Mouse (Mus musculus) forebrain, embryonic 16.5 days (tissue): ENCODE measurements at regions not wholly inside any gene's neighbourhood (a gene's known extent, or its start where the extent isn't known, plus 50 kb on each side); places are given as distances from the start of the nearest gene placed in this dataset.

Source experiments
- ATAC-seq: fragments of 200-750 bp; cut with Nextera tagmentation; 2 replicates; pipeline ENCODE4 v1.8.0; 2017; ENCODE audit warnings: mild to moderate bottlenecking, moderate library complexity
- H3K27ac ChIP-seq: fragments of 300-500 bp; sonication (generic); 2 replicates; pipeline ENCODE4 v1.5.1; 2014; ENCODE audit warnings: low read length, control low read depth
- H3K27me3 ChIP-seq: fragments of 300-500 bp; sonication (generic); replicated peaks from 2 replicates; pipeline ENCODE4 v1.6.1; 2014; ENCODE audit warnings: low read length; ENCODE audit not compliant: control insufficient read depth, insufficient read depth
- H3K36me3 ChIP-seq: fragments of 300-500 bp; sonication (generic); 2 replicates; pipeline ENCODE4 v1.6.1; 2014; ENCODE audit not compliant: control insufficient read depth, insufficient read depth
- H3K4me1 ChIP-seq: fragments of 300-500 bp; sonication (generic); replicated peaks from 2 replicates; pipeline ENCODE4 v1.6.1; 2014; ENCODE audit warnings: low read length; ENCODE audit not compliant: control insufficient read depth, insufficient read depth
- H3K4me2 ChIP-seq: fragments of 300-500 bp; sonication (generic); 2 replicates; pipeline ENCODE4 v1.6.1; 2014; ENCODE audit warnings: mild to moderate bottlenecking, low read length, control low read depth
- H3K4me3 ChIP-seq: fragments of 300-500 bp; sonication (generic); replicated peaks from 2 replicates; pipeline ENCODE4 v1.5.1; 2014; ENCODE audit warnings: mild to moderate bottlenecking, low read length, control low read depth
- H3K9ac ChIP-seq: fragments of 300-500 bp; sonication (generic); replicated peaks from 2 replicates; pipeline ENCODE4 v1.6.1; 2014; ENCODE audit warnings: low read depth, low read length, control low read depth
- H3K9me3 ChIP-seq: fragments of 300-500 bp; sonication (generic); 2 replicates; pipeline ENCODE4 v1.6.1; 2016; ENCODE audit warnings: low read length; ENCODE audit not compliant: control insufficient read depth
- WGBS: fragments of 180-500 bp; shearing (Covaris S2); extraction: QIAGEN DNeasy Blood & Tissue Kit; methylation state at CpG from one replicate; pipeline ENCODE4 v1.1.7; 2014; 5-methylcytosine and 5-hydroxymethylcytosine counted together

DNA sequence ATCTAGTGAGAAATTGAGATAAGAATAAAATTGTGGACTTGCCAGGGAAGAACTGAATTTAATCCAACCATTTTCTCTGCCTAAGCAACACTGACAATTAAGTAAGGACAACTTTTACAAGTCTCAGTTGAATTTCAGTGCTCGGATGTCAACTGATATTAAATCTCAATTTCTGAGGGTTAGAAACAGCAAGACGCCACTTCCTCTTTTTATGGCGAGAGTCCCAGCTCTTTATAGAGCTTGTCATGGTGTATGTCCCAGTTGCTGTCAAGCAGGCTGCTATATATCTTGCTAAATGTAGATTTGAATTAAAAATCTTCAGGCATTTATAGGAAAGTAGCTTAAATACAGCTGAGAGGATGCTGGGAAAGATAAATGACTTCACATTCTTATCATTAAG lies 697.8 kb upstream of the Got2 start:
- no peaks in the 10 kb centered on the region for H3K9me3 ChIP-seq
- WGBS, result 58% methylated on average over 3 of the region's 3 CpGs
- H3K4me1 ChIP-seq, result no peaks in the 10 kb centered on the region
- no peak overlapping the region for H3K4me2 ChIP-seq
- H3K9ac ChIP-seq, result no peak overlapping the region
- no peaks in the 10 kb centered on the region for H3K27me3 ChIP-seq
- no peak overlapping the region for H3K4me3 ChIP-seq
- H3K27ac ChIP-seq, result no peak overlapping the region
- ATAC-seq, result no peak
- H3K36me3 ChIP-seq, result no peaks in the 10 kb centered on the region

DNA sequence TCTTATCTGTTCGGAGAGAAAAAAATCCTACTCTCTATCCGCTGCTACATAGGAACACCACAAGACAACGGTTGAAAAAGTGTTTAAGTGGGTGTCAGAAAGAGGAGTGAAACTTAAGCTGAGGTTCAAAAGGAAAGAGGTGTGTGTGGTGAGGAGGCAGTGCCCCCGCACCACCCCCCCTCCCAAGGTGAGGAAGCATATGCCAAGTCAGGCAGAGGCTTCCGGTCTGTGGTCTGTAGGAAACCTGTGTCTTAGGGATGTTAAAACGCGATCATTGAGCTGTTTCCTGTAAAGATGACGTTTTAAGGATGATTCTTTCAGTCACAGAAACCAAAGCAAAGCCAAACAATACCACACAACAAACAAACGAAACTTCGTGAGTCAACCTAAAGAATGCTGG lies 664.2 kb upstream of the Got2 start:
- no peak for ATAC-seq
- Histone ChIP-seq H3K4me2 (no peak overlapping the region), H3K9me3 (no peaks in the 10 kb centered on the region), H3K27ac (no peak overlapping the region), H3K9ac (no peak overlapping the region), H3K4me1 (no peaks in the 10 kb centered on the region), H3K36me3 (no peaks in the 10 kb centered on the region), H3K4me3 (no peak overlapping the region), H3K27me3 (no peaks in the 10 kb centered on the region)
- WGBS, result 90% methylated on average over 10 of the region's 10 CpGs

DNA sequence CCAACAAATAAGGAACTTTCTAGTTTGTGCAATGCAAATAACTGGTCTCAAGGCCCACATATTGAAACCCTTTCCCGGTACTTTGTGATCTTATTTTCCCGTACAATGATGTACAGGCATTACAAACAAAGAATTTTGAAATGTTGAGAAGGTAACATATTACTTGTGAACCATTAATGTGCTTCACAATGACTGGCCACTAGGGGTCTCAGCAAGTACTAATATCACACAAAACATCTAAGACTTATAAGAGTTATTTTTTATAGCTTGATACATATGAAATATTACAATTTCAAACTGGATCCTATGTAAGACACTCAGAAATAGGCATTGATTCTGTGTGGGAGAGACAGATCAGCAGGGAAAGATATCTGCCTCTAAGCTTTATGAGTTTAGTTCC lies 662.1 kb upstream of the Got2 start:
- H3K4me2 ChIP-seq, result no peak overlapping the region
- no peaks in the 10 kb centered on the region for H3K9me3 ChIP-seq
- no peaks in the 10 kb centered on the region for H3K4me1 ChIP-seq
- 92% methylated on average over 2 of the region's 2 CpGs for WGBS
- no peaks in the 10 kb centered on the region for H3K27me3 ChIP-seq
- H3K27ac ChIP-seq, result no peak overlapping the region
- ATAC-seq, result no peak
- no peak overlapping the region for H3K9ac ChIP-seq
- no peak overlapping the region for H3K4me3 ChIP-seq
- H3K36me3 ChIP-seq, result no peaks in the 10 kb centered on the region

DNA sequence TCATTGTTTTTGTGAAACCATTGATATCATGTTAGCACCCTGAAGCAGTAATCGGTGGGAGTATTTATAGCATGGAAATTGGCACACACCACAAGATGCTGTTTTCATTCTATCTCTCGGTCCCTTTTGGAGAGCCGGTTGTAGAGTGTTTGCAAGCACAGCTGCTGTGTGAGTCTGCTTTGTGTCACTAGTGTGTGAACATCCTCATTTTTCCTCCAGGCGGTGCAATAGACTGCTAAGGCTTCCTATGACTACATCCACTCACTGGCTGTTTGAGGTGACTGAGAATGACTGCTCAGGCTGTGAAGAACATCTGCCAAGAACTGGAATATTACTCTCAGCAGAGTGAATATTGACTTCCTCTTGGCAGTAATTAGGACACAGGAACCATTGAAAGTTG lies 660.3 kb upstream of the Got2 start:
- Histone ChIP-seq H3K9me3 (no peaks in the 10 kb centered on the region), H3K4me2 (no peak overlapping the region), H3K9ac (no peak overlapping the region), H3K27me3 (no peaks in the 10 kb centered on the region), H3K27ac (no peak overlapping the region), H3K4me3 (no peak overlapping the region), H3K4me1 (no peaks in the 10 kb centered on the region), H3K36me3 (no peaks in the 10 kb centered on the region)
- peak; percentile 52; the same call in 1 of the 2 replicates for ATAC-seq
- 54% methylated on average over 4 of the region's 4 CpGs for WGBS

DNA sequence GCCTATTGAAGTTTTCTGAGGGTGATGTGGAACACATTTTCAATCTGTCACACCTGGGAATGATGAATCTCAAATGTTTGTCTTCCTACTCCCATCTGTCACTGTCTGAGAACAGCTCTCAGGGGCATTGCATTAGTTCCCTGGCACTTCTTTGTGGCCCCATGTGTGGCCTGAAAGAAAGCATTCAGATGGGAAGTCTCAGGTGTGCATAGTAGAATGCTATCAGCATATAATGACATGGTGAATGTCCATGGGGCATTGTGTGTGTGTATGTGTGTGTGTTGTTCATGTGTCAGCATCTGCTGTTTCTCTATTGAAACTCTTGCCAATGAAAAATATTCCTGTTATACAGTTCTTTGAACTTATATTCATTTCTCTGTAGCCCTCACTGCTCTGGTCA lies 659.8 kb upstream of the Got2 start:
- Histone ChIP-seq H3K4me3 (no peak overlapping the region), H3K9ac (no peak overlapping the region), H3K27ac (no peak overlapping the region), H3K4me2 (no peak overlapping the region), H3K9me3 (no peaks in the 10 kb centered on the region), H3K27me3 (no peaks in the 10 kb centered on the region), H3K36me3 (no peaks in the 10 kb centered on the region), H3K4me1 (no peaks in the 10 kb centered on the region)
- no peak for ATAC-seq

DNA sequence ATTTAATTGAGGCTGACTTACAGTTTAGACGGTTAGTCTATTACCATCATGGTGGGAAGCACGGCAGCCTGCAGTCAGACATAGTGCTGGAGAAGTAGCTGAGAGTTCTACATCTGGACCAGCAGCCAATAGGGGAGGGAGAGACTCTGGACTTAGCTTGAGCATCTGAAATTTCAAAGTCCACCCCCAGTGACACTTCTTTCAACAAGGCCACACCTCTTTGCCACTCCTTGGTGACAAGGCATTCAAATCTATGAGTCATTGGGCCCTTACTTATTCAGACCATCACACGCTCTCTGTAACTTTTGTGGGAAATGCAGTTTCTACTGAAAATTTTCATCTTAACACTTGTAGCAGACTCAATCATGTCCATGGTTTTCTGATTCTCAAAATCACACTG lies 653.9 kb upstream of the Got2 start:
- no peaks in the 10 kb centered on the region for H3K9me3 ChIP-seq
- H3K9ac ChIP-seq, result no peak overlapping the region
- no peak overlapping the region for H3K4me2 ChIP-seq
- H3K4me3 ChIP-seq, result no peak overlapping the region
- no peaks in the 10 kb centered on the region for H3K4me1 ChIP-seq
- no peaks in the 10 kb centered on the region for H3K27me3 ChIP-seq
- no peak for ATAC-seq
- H3K36me3 ChIP-seq, result no peaks in the 10 kb centered on the region
- H3K27ac ChIP-seq, result no peak overlapping the region
- WGBS, result 95% methylated on average over 3 of the region's 3 CpGs

DNA sequence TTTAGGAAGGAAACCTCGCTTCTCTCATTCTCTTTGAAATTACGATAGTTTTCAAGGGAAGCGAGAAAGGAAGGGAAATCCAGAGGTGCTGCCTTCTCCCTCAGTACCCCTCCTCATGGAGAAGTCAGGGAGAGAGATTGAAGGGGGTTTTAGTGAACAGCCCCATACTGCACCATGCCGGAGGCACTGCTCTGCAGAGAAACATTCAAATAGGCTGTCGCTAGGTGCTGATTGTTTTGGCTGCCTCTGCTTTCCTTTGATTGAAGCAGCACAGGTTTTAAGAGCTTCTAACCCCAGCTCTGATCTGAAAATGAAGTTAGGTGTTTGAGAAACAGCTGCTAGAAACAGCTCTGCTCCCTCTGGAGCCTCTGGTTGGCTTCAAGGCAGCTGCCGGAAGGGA lies 610.5 kb upstream of the Got2 start:
- Histone ChIP-seq H3K36me3 (no peaks in the 10 kb centered on the region), H3K27ac (no peak overlapping the region), H3K4me2 (no peak overlapping the region), H3K9me3 (no peaks in the 10 kb centered on the region), H3K4me3 (no peak overlapping the region), H3K9ac (no peak overlapping the region), H3K27me3 (no peaks in the 10 kb centered on the region), H3K4me1 (no peaks in the 10 kb centered on the region)
- no peak for ATAC-seq
- 71% methylated on average over 6 of the region's 6 CpGs for WGBS

DNA sequence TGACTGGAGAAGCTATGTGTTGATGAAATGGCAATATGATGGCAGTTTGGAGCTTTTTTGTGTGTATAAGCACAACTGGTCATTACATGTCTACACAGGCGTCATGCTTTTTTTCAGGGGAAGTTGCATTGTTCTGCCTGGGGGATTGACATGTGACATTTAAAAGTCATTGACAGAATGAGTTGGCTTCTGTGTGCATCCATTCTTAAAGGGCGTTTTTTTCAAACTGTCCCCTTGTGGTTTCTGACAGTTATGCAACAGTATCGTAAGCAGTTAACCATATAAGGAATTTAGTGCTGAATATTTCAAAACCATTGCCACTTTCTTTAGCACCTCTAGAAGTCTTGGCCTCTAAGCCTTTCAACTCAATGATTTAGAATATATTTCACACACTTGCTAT lies 607.1 kb upstream of the Got2 start:
- Histone ChIP-seq H3K9ac (no peak overlapping the region), H3K4me2 (no peak overlapping the region), H3K27me3 (no peaks in the 10 kb centered on the region), H3K36me3 (no peaks in the 10 kb centered on the region), H3K27ac (no peak overlapping the region), H3K9me3 (no peaks in the 10 kb centered on the region), H3K4me3 (no peak overlapping the region), H3K4me1 (no peaks in the 10 kb centered on the region)
- WGBS, result 87% methylated on average over 3 of the region's 3 CpGs
- ATAC-seq, result no peak

DNA sequence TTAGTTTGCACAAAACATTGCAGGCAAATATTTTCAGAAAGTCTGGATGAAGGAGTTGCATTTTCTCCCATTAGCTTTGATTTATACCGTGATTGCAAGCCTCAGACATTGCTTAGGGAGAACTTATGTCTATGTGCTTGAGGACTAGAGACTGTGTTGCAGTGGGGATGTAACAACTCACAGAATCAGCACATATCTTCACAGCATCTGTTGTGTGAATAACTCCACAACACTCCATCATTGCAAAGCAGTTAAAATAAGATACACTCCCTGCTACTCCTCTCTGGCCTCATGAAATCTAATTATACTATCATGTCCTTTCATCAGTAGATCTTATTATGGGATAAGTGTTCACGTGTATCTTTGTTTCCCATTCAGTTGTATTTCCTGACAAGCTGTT lies 601.5 kb upstream of the Got2 start:
- no peak overlapping the region for H3K27ac ChIP-seq
- H3K4me2 ChIP-seq, result no peak overlapping the region
- no peaks in the 10 kb centered on the region for H3K9me3 ChIP-seq
- peaks cover 8% of the 10 kb centered on the region; the same call in 1 of the 2 replicates for H3K4me1 ChIP-seq
- peak; percentile 28; the same call in 1 of the 2 replicates for ATAC-seq
- H3K4me3 ChIP-seq, result no peak overlapping the region
- no peak overlapping the region for H3K9ac ChIP-seq
- no peaks in the 10 kb centered on the region for H3K36me3 ChIP-seq
- no peaks in the 10 kb centered on the region for H3K27me3 ChIP-seq
- WGBS, result 30% methylated on average over 2 of the region's 2 CpGs

DNA sequence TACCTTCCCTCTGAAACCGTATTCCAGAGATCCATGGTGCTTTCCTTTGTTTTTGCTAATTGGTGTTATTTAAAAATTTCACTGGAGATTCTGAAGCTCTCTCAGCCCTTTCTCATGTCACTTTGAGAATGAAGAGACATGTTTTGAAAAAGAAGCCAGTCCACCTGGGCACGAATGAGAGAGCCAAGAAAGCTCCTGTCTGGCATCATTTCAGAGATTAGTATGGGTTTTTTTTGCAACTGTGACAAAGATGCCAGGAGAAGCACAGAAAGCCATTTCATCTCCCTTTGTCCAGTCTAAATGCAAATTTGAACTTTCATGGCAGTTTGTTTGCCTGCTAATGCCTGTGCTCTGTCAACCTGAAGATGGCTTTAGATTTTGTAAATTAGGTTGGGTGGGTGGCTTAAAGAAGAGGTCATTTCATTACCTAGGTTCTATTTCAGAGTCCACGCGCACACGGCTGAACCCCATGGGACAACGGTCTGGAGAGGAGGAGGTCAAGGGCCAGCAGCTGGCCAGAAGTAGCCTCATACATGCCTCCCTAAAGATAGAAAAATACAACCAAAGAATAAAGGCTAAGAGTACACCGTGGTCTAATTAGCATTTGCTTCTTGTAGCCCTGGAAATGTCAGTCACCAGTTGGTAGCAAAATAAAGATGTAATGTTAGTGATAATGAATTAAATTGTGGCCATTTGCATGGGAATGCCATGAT lies 600.5 kb upstream of the Got2 start:
- ATAC-seq, result no peak
- Histone ChIP-seq H3K27ac (no peak overlapping the region), H3K27me3 (no peaks in the 10 kb centered on the region), H3K4me1 (peaks cover 8% of the 10 kb centered on the region; the same call in 1 of the 2 replicates), H3K9me3 (no peaks in the 10 kb centered on the region), H3K9ac (no peak overlapping the region), H3K4me3 (no peak overlapping the region), H3K4me2 (no peak overlapping the region), H3K36me3 (no peaks in the 10 kb centered on the region)
- WGBS, result 26% methylated on average over 7 of the region's 7 CpGs
